Mouse (Mus musculus) midbrain, embryonic 15.5 days (tissue): Measurements from ENCODE around the gene Cpa1. TPM values are rescaled to one million over a fixed set of nuclear protein-coding genes. Genes with fewer than 3 reads are reported as not detected.

Experiments
- ATAC-seq: fragments of 200-750 bp; cut with Nextera tagmentation; replicated peaks from 2 replicates; pipeline ENCODE4 v1.8.0; 2017; ENCODE audit warnings: moderate TSS enrichment
- H3K27ac ChIP-seq: fragments of 300-500 bp; sonication (generic); 2 replicates; pipeline ENCODE4 v1.5.1; 2015; ENCODE audit warnings: mild to moderate bottlenecking, inconsistent platforms
- H3K27me3 ChIP-seq: fragments of 300-500 bp; sonication (generic); replicated peaks from 2 replicates; pipeline ENCODE4 v1.6.1; 2015; ENCODE audit warnings: inconsistent platforms
- H3K36me3 ChIP-seq: fragments of 300-500 bp; sonication (generic); replicated peaks from 2 replicates; pipeline ENCODE4 v1.6.1; 2015; ENCODE audit warnings: inconsistent platforms
- H3K4me1 ChIP-seq: fragments of 300-500 bp; sonication (generic); 2 replicates; pipeline ENCODE4 v1.6.1; 2015; ENCODE audit warnings: inconsistent platforms
- H3K4me2 ChIP-seq: fragments of 300-500 bp; sonication (generic); 2 replicates; pipeline ENCODE4 v1.6.1; 2015; ENCODE audit warnings: inconsistent platforms, mild to moderate bottlenecking, moderate library complexity
- H3K4me3 ChIP-seq: fragments of 300-500 bp; sonication (generic); 2 replicates; pipeline ENCODE4 v1.5.1; 2015; ENCODE audit warnings: mild to moderate bottlenecking, inconsistent platforms
- H3K9ac ChIP-seq: fragments of 300-500 bp; sonication (generic); 2 replicates; pipeline ENCODE4 v1.6.1; 2015; ENCODE audit warnings: mild to moderate bottlenecking, inconsistent platforms
- H3K9me3 ChIP-seq: fragments of 300-500 bp; sonication (generic); 2 replicates; pipeline ENCODE4 v1.6.1; 2016; ENCODE audit warnings: inconsistent platforms
- WGBS: fragments of 180-500 bp; shearing (Covaris S2); methylation state at CpG from one replicate; pipeline ENCODE4 v1.1.7; 2015; ENCODE audit warnings: mixed read lengths; 5-methylcytosine and 5-hydroxymethylcytosine counted together
- polyA plus RNA-seq: library from polyadenylated mRNA; unstranded; fragments of >200 nt; fragmentation: Nextera tagmentation; extraction: Ambion mirVana; gene quantifications from 2 replicates; pipeline ENCODE4 v1.2.1, GENCODE M21; 2015

The Cpa1 gene
- polyA plus RNA-seq, 1 experiment from 2014 or later: 0.89 TPM

DNA sequence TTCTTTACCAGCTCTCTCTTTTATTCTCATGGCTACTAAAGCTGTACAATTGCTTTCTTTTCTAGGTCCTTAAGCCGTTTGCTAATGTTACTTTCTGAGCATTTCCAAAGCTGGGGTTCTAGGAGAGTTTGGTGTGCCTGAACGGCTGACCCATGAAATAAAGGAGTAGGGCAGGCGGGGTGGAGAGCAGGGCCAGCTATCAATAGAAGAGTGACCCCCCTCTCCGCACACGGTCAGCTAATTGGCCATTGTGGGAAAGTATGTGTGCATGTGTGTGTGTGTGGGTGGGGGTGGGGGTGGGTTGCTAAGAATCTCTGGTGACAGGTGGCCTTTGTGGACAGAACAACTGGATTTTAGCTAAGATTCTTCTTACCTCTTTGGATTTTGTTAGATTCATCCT lies 27.8 kb upstream of the Cpa1 start:
- no peak for ATAC-seq
- Histone ChIP-seq H3K4me3 (no peak overlapping the region), H3K27ac (no peak overlapping the region), H3K27me3 (no peaks in the 10 kb centered on the region), H3K9ac (no peak overlapping the region), H3K36me3 (no peaks in the 10 kb centered on the region), H3K4me2 (no peak overlapping the region), H3K9me3 (no peaks in the 10 kb centered on the region), H3K4me1 (peaks cover 7% of the 10 kb centered on the region)
- WGBS: 32% methylated on average over 5 of the region's 5 CpGs

DNA sequence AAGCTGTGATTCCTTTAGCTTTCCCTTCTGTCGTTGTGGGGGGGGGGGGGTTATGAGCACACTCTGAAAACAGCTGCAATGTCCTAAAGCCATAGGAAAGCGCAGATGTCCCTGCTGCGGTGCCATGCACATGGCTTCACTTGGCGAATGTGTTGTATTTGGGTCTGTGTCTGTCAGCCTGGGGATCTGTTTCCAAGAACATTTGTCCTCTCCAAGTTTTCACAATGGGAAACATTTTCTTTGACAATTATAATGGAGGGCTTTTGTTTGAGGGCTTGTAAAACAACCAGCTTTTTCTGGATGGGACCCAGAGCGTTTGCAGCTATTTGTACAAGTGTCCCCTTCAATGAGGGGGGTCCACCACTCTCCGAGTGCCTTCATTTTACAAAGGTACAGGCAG lies 24.8 kb upstream of the Cpa1 start:
- Histone ChIP-seq H3K4me2 (no peak overlapping the region), H3K9ac (no peak overlapping the region), H3K36me3 (no peaks in the 10 kb centered on the region), H3K9me3 (no peaks in the 10 kb centered on the region), H3K4me3 (no peak overlapping the region), H3K27ac (no peak overlapping the region), H3K27me3 (no peaks in the 10 kb centered on the region), H3K4me1 (peaks cover 37% of the 10 kb centered on the region)
- WGBS: 67% methylated on average over 6 of the region's 6 CpGs
- ATAC-seq: no peak

DNA sequence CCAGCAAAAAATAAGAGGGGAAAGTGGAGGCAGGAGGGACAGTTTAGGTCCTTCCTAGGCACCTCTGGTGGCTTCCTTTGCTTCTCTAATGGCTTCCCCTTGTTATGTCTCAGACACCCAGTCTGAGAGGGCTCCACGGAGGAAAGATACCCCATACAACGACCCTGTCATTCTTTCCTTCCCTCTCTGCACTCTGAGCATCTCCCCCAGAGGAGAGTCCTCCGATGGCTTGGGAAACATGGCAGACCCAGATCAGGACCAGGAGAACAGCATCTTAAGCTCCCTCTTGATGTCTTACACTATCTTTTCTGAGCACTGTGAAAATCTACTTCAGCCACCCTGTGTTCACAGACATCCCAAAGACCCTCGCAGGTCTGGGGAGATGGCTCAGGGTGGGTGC lies 23.3 kb upstream of the Cpa1 start:
- Histone ChIP-seq H3K4me1 (peaks cover 41% of the 10 kb centered on the region), H3K4me3 (no peak overlapping the region), H3K36me3 (no peaks in the 10 kb centered on the region), H3K4me2 (no peak overlapping the region), H3K9ac (no peak overlapping the region), H3K9me3 (no peaks in the 10 kb centered on the region), H3K27me3 (no peaks in the 10 kb centered on the region), H3K27ac (peak overlapping the region; percentile 89; the same call in 1 of the 2 replicates)
- WGBS: 2% methylated on average over 4 of the region's 4 CpGs
- no peak for ATAC-seq

DNA sequence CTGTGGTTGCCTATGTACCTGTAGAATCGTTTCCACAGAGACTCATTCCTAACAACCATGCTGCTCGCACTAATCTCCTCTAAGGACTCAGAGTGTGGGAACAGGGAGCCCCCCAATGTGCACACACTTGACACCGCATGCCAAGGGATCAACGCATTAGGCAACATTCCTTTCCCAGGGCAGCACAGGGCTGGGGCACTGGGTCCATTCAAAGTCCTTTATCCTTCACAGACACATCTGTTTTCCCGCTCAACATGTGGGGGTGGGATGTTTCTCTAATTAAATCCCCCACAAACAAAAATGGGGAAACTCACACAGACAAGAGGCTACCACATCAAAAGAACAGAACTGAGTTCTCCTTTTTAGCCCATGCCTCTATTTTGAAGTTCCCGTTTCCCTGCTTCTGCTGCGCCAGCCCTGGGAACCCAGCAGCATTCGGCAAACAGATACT lies 22.5 kb upstream of the Cpa1 start:
- 5% methylated on average over 8 of the region's 8 CpGs for WGBS
- ATAC-seq: 0 out of 2 replicates have a peak, but pooled peaks have one; percentile 16
- Histone ChIP-seq H3K27ac (peak overlapping the region; percentile 89), H3K4me3 (no peak overlapping the region), H3K4me1 (peaks cover 41% of the 10 kb centered on the region), H3K9me3 (no peaks in the 10 kb centered on the region), H3K36me3 (no peaks in the 10 kb centered on the region), H3K4me2 (0 out of 2 replicates have a peak overlapping the region, but pooled peaks have one; percentile 29), H3K27me3 (no peaks in the 10 kb centered on the region), H3K9ac (no peak overlapping the region)

DNA sequence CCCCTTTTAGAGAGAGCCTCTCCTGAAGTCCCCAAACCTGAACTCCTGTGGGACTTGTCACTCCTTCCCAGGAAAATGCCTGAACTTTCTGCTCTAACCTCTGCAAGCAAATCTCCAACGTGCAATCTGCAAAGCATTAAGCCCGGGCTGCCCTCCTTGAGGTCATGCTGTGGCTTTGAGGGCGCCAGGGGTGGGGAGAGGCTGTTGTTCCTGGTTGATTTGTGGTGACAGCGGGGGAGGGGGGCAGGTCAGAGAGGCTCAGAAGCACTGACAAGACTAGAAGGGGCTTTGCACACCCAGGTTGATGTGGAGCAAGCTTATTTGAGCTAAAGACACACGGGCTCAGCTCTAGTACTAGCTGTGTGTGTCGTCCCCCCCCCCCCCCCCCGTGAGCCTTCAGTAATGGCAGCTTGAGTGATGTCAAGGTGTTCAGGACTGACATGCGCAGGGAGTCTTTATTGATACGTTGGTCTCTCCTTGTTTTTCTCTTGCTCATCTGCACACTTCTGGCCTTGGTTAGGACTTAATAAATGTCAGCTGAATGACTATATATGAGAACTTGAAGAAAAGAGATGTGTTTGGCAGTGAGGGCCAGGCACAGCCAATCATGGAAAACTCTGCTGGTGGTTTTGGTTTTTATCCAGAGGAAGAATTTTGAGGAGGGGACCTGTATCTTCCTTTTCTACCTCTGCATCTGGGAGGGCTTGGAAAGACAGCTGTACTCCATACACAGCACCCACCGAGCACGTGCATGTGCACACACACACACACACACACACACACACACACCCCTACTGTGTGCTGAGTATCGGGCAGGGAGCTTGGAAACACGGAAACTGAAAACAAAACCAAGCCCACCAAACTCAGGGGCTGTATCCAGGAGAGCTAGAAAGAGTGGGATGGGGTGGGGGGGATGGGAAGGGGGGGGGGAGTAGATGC lies 21.7 kb upstream of the Cpa1 start:
- H3K4me3 ChIP-seq: peak overlapping the region; percentile 26
- 4% methylated on average over 13 of the region's 13 CpGs for WGBS
- H3K4me1 ChIP-seq: peaks cover 41% of the 10 kb centered on the region
- no peaks in the 10 kb centered on the region for H3K9me3 ChIP-seq
- peak overlapping the region; percentile 56 for H3K4me2 ChIP-seq
- peak; percentile 74 for ATAC-seq
- peak overlapping the region; percentile 89 for H3K27ac ChIP-seq
- H3K36me3 ChIP-seq: no peaks in the 10 kb centered on the region
- no peaks in the 10 kb centered on the region for H3K27me3 ChIP-seq
- 0 out of 2 replicates have a peak overlapping the region, but pooled peaks have one; percentile 7 for H3K9ac ChIP-seq

DNA sequence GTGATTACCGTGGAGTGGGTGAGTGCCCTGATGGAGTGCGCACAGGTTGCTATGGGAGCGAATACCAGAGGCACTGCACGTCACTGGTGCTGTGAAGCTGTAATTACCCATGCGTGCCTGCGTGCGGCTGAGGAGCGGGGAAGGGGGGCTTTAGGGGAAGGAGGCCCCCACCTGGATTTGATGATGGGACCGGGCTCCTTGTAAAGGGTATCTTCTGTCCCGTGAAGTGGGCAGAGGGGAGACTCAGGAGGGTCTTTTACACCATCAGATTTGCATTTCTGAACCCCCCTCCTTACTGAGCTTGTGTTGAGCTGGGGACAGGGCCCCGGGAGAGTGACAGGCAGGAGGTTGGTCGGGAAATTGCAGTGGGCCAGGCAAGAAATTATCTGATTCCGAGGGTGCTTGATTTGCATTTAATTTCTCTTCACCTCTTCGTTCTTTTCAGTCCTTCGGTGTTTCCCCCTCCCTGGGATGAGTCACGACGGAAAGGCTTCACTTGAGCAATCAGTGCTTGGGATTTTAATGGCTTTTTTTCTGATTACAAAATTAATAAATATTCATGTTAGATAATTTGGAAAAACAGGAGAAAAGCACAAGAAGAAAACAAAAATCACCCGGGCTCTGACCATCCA lies 20.9 kb upstream of the Cpa1 start:
- Histone ChIP-seq H3K4me1 (peaks cover 41% of the 10 kb centered on the region), H3K27me3 (no peaks in the 10 kb centered on the region), H3K4me2 (peak overlapping the region; percentile 56), H3K36me3 (no peaks in the 10 kb centered on the region), H3K9ac (peak overlapping the region; percentile 37; the same call in 1 of the 2 replicates), H3K4me3 (peak overlapping the region; percentile 26), H3K27ac (peak overlapping the region; percentile 89), H3K9me3 (no peaks in the 10 kb centered on the region)
- ATAC-seq: peak; percentile 93
- 2% methylated on average over 18 of the region's 18 CpGs for WGBS

DNA sequence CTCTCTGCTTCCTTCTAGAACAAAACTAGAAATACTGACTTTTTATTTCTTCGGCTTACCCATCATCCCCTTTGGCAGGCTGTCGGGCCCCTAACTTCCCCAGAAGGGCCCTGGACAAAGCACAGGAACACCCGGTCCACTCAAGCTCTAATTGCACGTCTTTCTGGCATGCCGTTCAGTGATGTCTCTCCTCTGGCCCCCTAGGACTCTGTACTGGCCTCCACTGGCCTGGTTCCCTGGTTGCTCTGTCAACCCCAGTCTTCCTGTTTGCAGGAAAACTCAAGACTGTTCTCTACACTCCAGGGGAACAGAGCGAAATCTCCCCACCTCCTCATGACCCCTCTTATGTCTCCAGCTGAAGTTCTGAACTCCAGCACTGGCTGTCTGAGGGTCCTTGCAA lies 20.3 kb upstream of the Cpa1 start:
- H3K4me1 ChIP-seq: peaks cover 41% of the 10 kb centered on the region
- no peak overlapping the region for H3K9ac ChIP-seq
- no peak overlapping the region for H3K4me2 ChIP-seq
- no peak for ATAC-seq
- no peaks in the 10 kb centered on the region for H3K9me3 ChIP-seq
- peak overlapping the region; percentile 89 for H3K27ac ChIP-seq
- no peaks in the 10 kb centered on the region for H3K36me3 ChIP-seq
- WGBS: 20% methylated on average over 6 of the region's 6 CpGs
- H3K4me3 ChIP-seq: no peak overlapping the region
- H3K27me3 ChIP-seq: no peaks in the 10 kb centered on the region

DNA sequence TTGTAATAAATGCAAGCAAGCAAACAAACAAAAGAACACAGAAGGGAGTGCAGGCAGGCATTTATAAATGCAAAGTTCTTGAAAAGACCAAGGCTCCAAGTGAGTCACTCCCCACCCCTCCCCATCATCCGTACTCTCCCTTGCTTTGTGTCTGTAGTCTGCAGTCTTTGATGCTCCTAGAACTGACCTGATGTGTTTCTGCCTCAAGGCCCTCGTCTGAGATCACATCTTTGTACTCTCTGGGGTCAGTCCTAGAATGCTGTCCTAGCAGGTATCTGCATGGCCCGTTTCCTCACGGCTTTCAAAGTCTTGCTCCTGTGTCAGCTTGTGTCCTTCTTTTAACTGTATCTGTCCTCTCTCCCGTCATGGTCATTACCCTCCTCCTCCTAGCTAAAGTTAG lies 19.4 kb upstream of the Cpa1 start:
- Histone ChIP-seq H3K4me2 (no peak overlapping the region), H3K4me1 (peaks cover 41% of the 10 kb centered on the region), H3K9me3 (no peaks in the 10 kb centered on the region), H3K4me3 (no peak overlapping the region), H3K27me3 (no peaks in the 10 kb centered on the region), H3K27ac (no peak overlapping the region), H3K36me3 (no peaks in the 10 kb centered on the region), H3K9ac (no peak overlapping the region)
- WGBS: 56% methylated on average over 5 of the region's 5 CpGs
- no peak for ATAC-seq

DNA sequence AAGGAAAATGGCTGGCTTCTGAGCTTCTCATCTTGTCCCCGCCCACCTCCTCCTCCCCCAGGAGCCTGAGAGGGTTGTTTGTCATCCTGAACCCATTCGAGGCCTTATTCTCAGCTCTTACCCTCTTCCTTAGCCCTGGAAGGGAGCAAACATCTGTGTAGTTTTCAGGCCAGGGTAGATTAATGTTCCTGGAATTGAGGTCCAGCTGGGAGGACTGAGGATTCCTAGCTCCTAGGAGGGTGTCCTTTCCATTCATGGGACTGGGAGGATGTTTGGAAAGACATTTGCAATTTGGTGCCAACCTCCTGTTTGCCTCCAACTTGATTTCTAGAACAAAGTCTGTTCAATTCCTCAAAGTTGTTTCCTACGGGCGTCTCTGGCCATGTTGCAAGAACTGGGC lies 18.4 kb upstream of the Cpa1 start:
- Histone ChIP-seq H3K4me2 (no peak overlapping the region), H3K9ac (no peak overlapping the region), H3K36me3 (no peaks in the 10 kb centered on the region), H3K9me3 (no peaks in the 10 kb centered on the region), H3K4me3 (no peak overlapping the region), H3K4me1 (peaks cover 40% of the 10 kb centered on the region), H3K27me3 (no peaks in the 10 kb centered on the region), H3K27ac (no peak overlapping the region)
- WGBS: 88% methylated on average over 4 of the region's 4 CpGs
- ATAC-seq: no peak

DNA sequence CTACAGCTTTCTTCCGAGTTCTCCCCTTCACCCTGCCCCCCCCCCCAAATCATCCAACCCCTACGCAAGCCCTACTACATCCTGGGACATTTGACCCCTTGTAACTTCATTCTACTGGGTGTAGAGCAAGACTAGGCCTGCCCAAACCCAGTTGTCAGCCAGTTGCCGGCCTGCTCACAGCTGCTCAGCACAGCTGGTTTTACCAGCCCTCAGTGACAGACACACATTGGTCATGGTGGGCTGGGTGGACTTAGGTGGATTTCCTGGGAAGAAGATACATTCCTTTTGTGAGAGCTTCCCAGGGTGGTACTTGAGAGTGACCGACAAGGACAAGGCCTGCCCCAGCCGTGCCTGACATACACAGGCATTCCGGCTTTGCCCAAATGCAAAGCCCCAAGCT lies 18.0 kb upstream of the Cpa1 start:
- Histone ChIP-seq H3K4me3 (no peak overlapping the region), H3K27ac (no peak overlapping the region), H3K36me3 (no peaks in the 10 kb centered on the region), H3K9me3 (no peaks in the 10 kb centered on the region), H3K9ac (no peak overlapping the region), H3K4me2 (no peak overlapping the region), H3K4me1 (peaks cover 36% of the 10 kb centered on the region), H3K27me3 (no peaks in the 10 kb centered on the region)
- no peak for ATAC-seq
- 92% methylated on average over 6 of the region's 6 CpGs for WGBS

DNA sequence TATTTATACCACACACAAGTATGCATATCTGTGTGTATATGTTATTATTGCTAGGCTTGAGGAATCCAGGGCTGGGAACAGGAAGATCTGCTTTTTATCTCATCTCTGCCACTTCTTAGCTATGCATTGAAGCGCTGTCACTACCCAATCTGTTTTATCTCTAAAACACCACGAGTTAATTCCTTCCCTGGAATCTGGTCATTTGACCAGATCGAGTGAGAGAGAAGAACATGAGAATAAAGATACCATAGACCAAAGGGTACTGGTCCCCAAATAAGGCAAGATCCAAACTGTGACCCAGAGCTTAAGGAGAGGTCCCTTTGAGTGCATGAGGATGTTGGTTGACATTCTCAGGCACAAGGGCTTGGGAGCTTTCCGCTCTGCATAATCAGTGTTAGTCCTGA lies 17.0 kb upstream of the Cpa1 start:
- H3K9ac ChIP-seq: no peak overlapping the region
- no peak overlapping the region for H3K4me3 ChIP-seq
- H3K9me3 ChIP-seq: no peaks in the 10 kb centered on the region
- no peaks in the 10 kb centered on the region for H3K36me3 ChIP-seq
- no peaks in the 10 kb centered on the region for H3K27me3 ChIP-seq
- H3K27ac ChIP-seq: no peak overlapping the region
- ATAC-seq: no peak
- no peak overlapping the region for H3K4me2 ChIP-seq
- WGBS: 76% methylated on average over 4 of the region's 4 CpGs
- peaks cover 27% of the 10 kb centered on the region for H3K4me1 ChIP-seq

DNA sequence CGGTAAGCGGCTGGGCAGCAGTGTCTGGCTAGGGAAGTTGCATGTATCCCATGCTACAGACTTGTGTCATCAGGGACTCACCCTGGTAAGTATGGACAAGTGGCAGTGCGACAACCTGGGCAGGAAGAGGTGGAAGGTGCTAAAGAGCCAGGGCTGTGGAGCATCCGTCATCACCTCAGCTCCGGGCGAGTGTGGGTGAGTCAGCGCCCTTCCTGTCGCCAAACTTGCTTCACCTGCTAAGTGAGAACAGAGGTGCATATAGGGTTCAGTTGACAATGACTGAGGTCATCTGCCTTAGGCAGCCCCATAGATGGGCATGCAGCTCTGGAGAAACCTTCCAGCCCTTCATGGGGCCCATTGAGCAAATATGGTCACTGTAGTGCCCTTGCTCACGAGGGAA lies 14.3 kb upstream of the Cpa1 start:
- Histone ChIP-seq H3K4me2 (no peak overlapping the region), H3K27ac (no peak overlapping the region), H3K4me1 (peaks cover 9% of the 10 kb centered on the region), H3K27me3 (no peaks in the 10 kb centered on the region), H3K4me3 (no peak overlapping the region), H3K9me3 (no peaks in the 10 kb centered on the region), H3K9ac (no peak overlapping the region), H3K36me3 (no peaks in the 10 kb centered on the region)
- ATAC-seq: no peak
- 95% methylated on average over 9 of the region's 9 CpGs for WGBS
